In genomic region chr2:158723806-158724205, GRCm38 (mm10) we compare ENCODE assay signal across 12 mouse cellular contexts. TPM values are rescaled to one million over a fixed set of nuclear protein-coding genes. Genes with fewer than 3 reads are reported as not detected.
DNase-seq lines count a peak whose midpoint lies in the region; ATAC-seq and TF ChIP-seq lines count a peak whose summit lies in the region.
"Had no signal": no experiment of that assay in that cellular context is flagged by ENCODE, and none has a peak within 500 bp of the region (broad histone marks: within the 10 kb centered on the region; RNA-seq: fewer than 3 reads in every experiment).

No protein-coding gene starts in this region.

- 7% methylated on average over 6 of the region's 6 CpGs for WGBS in heart, embryonic 12.5 days
- WGBS in liver, adult 2 months, result 14% methylated on average over 6 of the region's 6 CpGs
- 14% methylated on average over 6 of the region's 6 CpGs for WGBS in liver, embryonic 11.5 days

- H3K9ac ChIP-seq in heart, embryonic 12.5 days, result no peak overlapping the region
- H3K9ac ChIP-seq in liver, adult 2 months (ENCODE audit: low read depth, low read length), result no peak overlapping the region
- no peak overlapping the region for H3K9ac ChIP-seq in liver, embryonic 11.5 days (ENCODE audit: low read depth, low read length)
- H3K9ac ChIP-seq: intestine, embryonic 15.5 days had no signal

- peaks cover 26% of the 10 kb centered on the region for H3K4me1 ChIP-seq in heart, embryonic 12.5 days (replicated peaks)
- no peaks in the 10 kb centered on the region for H3K4me1 ChIP-seq in liver, adult 2 months (ENCODE audit: control insufficient read depth, insufficient read depth, low read length)
- peaks cover 15% of the 10 kb centered on the region for H3K4me1 ChIP-seq in liver, embryonic 11.5 days (replicated peaks; ENCODE audit: control insufficient read depth, insufficient read depth, low read length)

- peak overlapping the region; percentile 70 for H3K27ac ChIP-seq in heart, embryonic 12.5 days (ENCODE audit: poor library complexity, severe bottlenecking)
- peak overlapping the region; percentile 88 for H3K27ac ChIP-seq in liver, adult 2 months (replicated peaks; ENCODE audit: insufficient read depth, low read depth, low read length)
- no peak overlapping the region for H3K27ac ChIP-seq in liver, embryonic 11.5 days (ENCODE audit: low read depth, low read length)

- intact Hi-C loops in heart, postnatal 10 days (cut with DNase I), result no loop called here

- H3K4me3 ChIP-seq in heart, embryonic 12.5 days, result no peak overlapping the region
- H3K4me3 ChIP-seq in liver, adult 2 months (ENCODE audit: insufficient read depth, low read depth, low read length), result no peak overlapping the region
- no peak overlapping the region for H3K4me3 ChIP-seq in liver, embryonic 11.5 days (ENCODE audit: low read depth, low read length)
- H3K4me3 ChIP-seq: intestine, embryonic 15.5 days had no signal

- no peaks in the 10 kb centered on the region for H3K36me3 ChIP-seq in heart, embryonic 12.5 days
- no peaks in the 10 kb centered on the region for H3K36me3 ChIP-seq in liver, adult 2 months (ENCODE audit: control insufficient read depth, insufficient read depth, low read length)
- no peaks in the 10 kb centered on the region for H3K36me3 ChIP-seq in liver, embryonic 11.5 days (ENCODE audit: control insufficient read depth, insufficient read depth, low read length)
- H3K36me3 ChIP-seq: intestine, embryonic 15.5 days had no signal

- H3K27me3 ChIP-seq in heart, embryonic 12.5 days (replicated peaks), result no peaks in the 10 kb centered on the region; the same call in 1 of the 2 replicates
- no peaks in the 10 kb centered on the region; the same call in 1 of the 2 replicates for H3K27me3 ChIP-seq in liver, adult 2 months (ENCODE audit: control insufficient read depth, insufficient read depth, low read length)
- H3K27me3 ChIP-seq in liver, embryonic 11.5 days (replicated peaks; ENCODE audit: control insufficient read depth, insufficient read depth, low read length), result no peaks in the 10 kb centered on the region; the same call in 1 of the 2 replicates
- H3K27me3 ChIP-seq: intestine, embryonic 15.5 days had no signal

- no peak for TF ChIP-seq CTCF in liver, adult 2 months (IDR thresholded peaks at IDR 0.05; ENCODE audit: low read depth, low read length)

- no peaks in the 10 kb centered on the region for H3K9me3 ChIP-seq in heart, embryonic 12.5 days (replicated peaks)
- no peaks in the 10 kb centered on the region for H3K9me3 ChIP-seq in liver, embryonic 11.5 days (ENCODE audit: control insufficient read depth, low read length)
- H3K9me3 ChIP-seq: intestine, embryonic 15.5 days had no signal

- no peak for DNase-seq in heart, postnatal 10 days
- DNase-seq in liver, adult 2 months (ENCODE audit: extremely low read depth, low read depth, low spot score), result no peak
- DNase-seq in liver, embryonic 11.5 days (ENCODE audit: low spot score), result no peak
- DNase-seq in thymus, postnatal 0 days (ENCODE audit: low spot score), result peak; percentile 68
- no peak for DNase-seq in cerebellum, postnatal 36 days
- DNase-seq in layer of hippocampus, postnatal 14 days (ENCODE audit: low spot score in 2 of 2), result no peak
- DNase-seq: adrenal gland, adult 8-10 months; right cerebral cortex, postnatal 14 days had no signal

- peak overlapping the region; percentile 20 for H3K4me2 ChIP-seq in heart, embryonic 12.5 days
- H3K4me2 ChIP-seq in liver, embryonic 11.5 days, result no peak overlapping the region
- H3K4me2 ChIP-seq: intestine, embryonic 15.5 days had no signal

- H3K79me2 ChIP-seq in liver, adult 2 months (ENCODE audit: control insufficient read depth, insufficient read depth, low read length), result peaks cover 2% of the 10 kb centered on the region; the same call in 1 of the 2 replicates

- ATAC-seq in heart, embryonic 12.5 days (ENCODE audit: insufficient number of reproducible peaks, low FRiP score), result no peak
- no peak for ATAC-seq in liver, embryonic 11.5 days (replicated peaks; ENCODE audit: low FRiP score)
- peak; percentile 1 for ATAC-seq in activated CD4-positive, CD25-positive, alpha-beta regulatory T cell, adult 4 months
- ATAC-seq: intestine, embryonic 15.5 days; Patski had no signal

- no peak for TF ChIP-seq POLR2A in liver, adult 2 months (IDR thresholded peaks at IDR 0.05; ENCODE audit: extremely low read depth, insufficient read depth, low read length)

RNA-seq across cellular contexts. Expression of gene Fam83d, which starts 44.1 kb away (rescaled TPM):
- polyA plus RNA-seq in heart, embryonic 12.5 days (2016; fragmentation: Nextera tagmentation; extraction: Ambion mirVana), result 59.7 and 65.2 TPM in 2 replicates
- 1 to 10 TPM; 8.7 to 9.6 TPM for total RNA-seq in heart, postnatal 10 days (2021)
- total RNA-seq in liver, adult 2 months (2014; rRNA removed), result 0.09 and 0.74 TPM in 2 replicates
- polyA plus RNA-seq in liver, adult 2 months (2012; rRNA removed), result 0.15 and 0.22 TPM in 2 replicates
- 27.9 and 28.1 TPM in 2 replicates for polyA plus RNA-seq in liver, embryonic 11.5 days (2014; fragmentation: Nextera tagmentation; extraction: Ambion mirVana)
- polyA plus RNA-seq in activated CD4-positive, CD25-positive, alpha-beta regulatory T cell, adult 4 months (2017; shearing (Covaris generic)), result under 1 TPM; 0.77 to 0.96 TPM
- 18.7 and 19.8 TPM in 2 replicates for polyA plus RNA-seq in thymus, postnatal 0 days (2015; fragmentation: Nextera tagmentation; extraction: Ambion mirVana)
- total RNA-seq in layer of hippocampus, postnatal 14 days (2021), result 1 to 10 TPM; 2.7 to 3.5 TPM

RNA-seq across cellular contexts. Expression of gene Ppp1r16b, which starts 58.6 kb away (rescaled TPM):
- polyA plus RNA-seq in heart, embryonic 12.5 days (2016; fragmentation: Nextera tagmentation; extraction: Ambion mirVana), result 4.0 and 4.6 TPM in 2 replicates
- total RNA-seq in heart, postnatal 10 days (2021), result 10 to 100 TPM; 18.3 to 22.1 TPM
- 2.4 and 3.4 TPM in 2 replicates for total RNA-seq in liver, adult 2 months (2014; rRNA removed)
- polyA plus RNA-seq in liver, adult 2 months (2012; rRNA removed), result 0.70 and 0.99 TPM in 2 replicates
- polyA plus RNA-seq in liver, embryonic 11.5 days (2014; fragmentation: Nextera tagmentation; extraction: Ambion mirVana), result 4.4 and 5.2 TPM in 2 replicates
- 100 to 1,000 TPM; 100 to 110 TPM for polyA plus RNA-seq in activated CD4-positive, CD25-positive, alpha-beta regulatory T cell, adult 4 months (2017; shearing (Covaris generic))
- polyA plus RNA-seq in thymus, postnatal 0 days (2015; fragmentation: Nextera tagmentation; extraction: Ambion mirVana), result 45.4 and 58.3 TPM in 2 replicates
- total RNA-seq in layer of hippocampus, postnatal 14 days (2021), result 10 to 100 TPM; 97.4 to 97.9 TPM

Comparison
In these comparisons a context has a peak if more than half of its experiments do, and no peak if none do; other contexts are left out.
1. RNA of gene Fam83d, which starts 44.1 kb away (polyA plus RNA-seq): 59.7 to 65.2 TPM in heart, embryonic 12.5 days, 27.9 to 28.1 TPM in liver, embryonic 11.5 days and 18.7 to 19.8 TPM in thymus, postnatal 0 days; 0.77 to 0.96 TPM in activated CD4-positive, CD25-positive, alpha-beta regulatory T cell, adult 4 months and 0.15 to 0.22 TPM in liver, adult 2 months; every median in the first group is over 10 times any median in the second.